Mouse (Mus musculus) right cerebral cortex, postnatal 36 days (tissue): ENCODE results near the gene Slc6a13.

ENCODE experiments used
- DNase-seq, 2 experiments: peaks; one replicate each; pipeline ENCODE4 v3.0.0; 2022; ENCODE audit warnings: low spot score in 2 of 2, mixed read lengths in 1 of 2

The Slc6a13 gene

GRCm38 (mm10) chr6:121376159-121376558 lies 76.1 kb downstream of the Slc6a13 start:
- DNase-seq: no peak

GRCm38 (mm10) chr6:121378256-121378655 lies 78.2 kb downstream of the Slc6a13 start:
- no peak for DNase-seq

GRCm38 (mm10) chr6:121380576-121380975 lies 80.5 kb downstream of the Slc6a13 start:
- no peak for DNase-seq

DNA sequence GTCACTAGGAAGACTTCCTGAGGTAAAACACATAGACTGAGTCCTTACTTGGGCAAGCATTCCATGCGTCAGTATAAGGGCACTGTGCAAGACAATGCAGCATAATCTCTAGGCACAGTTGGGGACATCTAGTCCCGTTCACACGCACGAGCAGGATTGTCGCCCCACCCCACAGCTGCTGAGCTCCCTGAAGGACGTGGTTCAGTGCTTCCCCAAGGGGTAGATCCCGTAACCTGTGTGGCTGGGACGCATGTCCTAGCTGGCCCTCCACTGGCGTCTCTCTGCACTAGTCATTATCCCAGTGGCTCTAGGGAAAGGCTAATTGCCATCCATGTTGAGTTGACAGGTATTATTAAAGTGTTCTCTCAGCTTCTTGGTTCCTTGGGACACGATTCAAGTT lies 82.0 kb downstream of the Slc6a13 start:
- DNase-seq: no peak

DNA sequence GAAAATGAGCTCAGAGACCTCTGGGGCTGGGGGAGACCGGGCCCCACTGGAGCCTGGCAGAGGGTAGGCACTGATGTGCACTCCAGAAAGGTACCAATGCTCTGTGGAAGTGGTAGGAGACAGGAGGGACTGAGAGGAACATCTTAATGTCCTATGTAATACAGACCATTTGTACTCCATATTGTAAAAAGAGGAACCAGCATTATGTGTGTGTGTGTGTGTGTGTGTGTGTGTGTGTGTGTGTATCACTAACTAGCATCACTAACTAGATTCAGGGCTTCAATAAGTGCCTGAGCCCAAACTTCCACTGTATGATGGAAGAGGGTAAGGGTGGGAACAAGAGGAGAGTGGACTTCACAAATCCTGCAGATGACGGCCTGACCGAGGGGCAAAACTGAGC lies 85.4 kb downstream of the Slc6a13 start:
- no peak for DNase-seq
